Mouse (Mus musculus) kidney, embryonic 14.5 days (tissue): ENCODE measurements around the gene Cgnl1. TPM values are rescaled to one million over a fixed set of nuclear protein-coding genes. Genes with fewer than 3 reads are reported as not detected.

Experiments used
- ATAC-seq: fragments of 200-750 bp; cut with Nextera tagmentation; 2 replicates; pipeline ENCODE4 v1.8.0; 2017; ENCODE audit warnings: moderate number of reproducible peaks, mild to moderate bottlenecking, moderate TSS enrichment, moderate library complexity; ENCODE audit not compliant: low FRiP score, low TSS enrichment
- H3K27ac ChIP-seq: fragments of 300-500 bp; sonication (generic); 2 replicates; pipeline ENCODE4 v1.5.1; 2014; ENCODE audit warnings: low read depth, mild to moderate bottlenecking, low read length, moderate library complexity, mixed read lengths
- H3K27me3 ChIP-seq: fragments of 300-500 bp; sonication (generic); 2 replicates; pipeline ENCODE4 v1.6.1; 2014; ENCODE audit warnings: mild to moderate bottlenecking, low read length; ENCODE audit not compliant: control insufficient read depth, insufficient read depth
- H3K36me3 ChIP-seq: fragments of 300-500 bp; sonication (generic); 2 replicates; pipeline ENCODE4 v1.6.1; 2014; ENCODE audit warnings: low read length, mixed read lengths; ENCODE audit not compliant: control insufficient read depth, insufficient read depth
- H3K4me1 ChIP-seq: fragments of 300-500 bp; sonication (generic); 2 replicates; pipeline ENCODE4 v1.6.1; 2014; ENCODE audit warnings: low read length, mixed read lengths; ENCODE audit not compliant: control insufficient read depth, insufficient read depth
- H3K4me2 ChIP-seq: fragments of 300-500 bp; sonication (generic); replicated peaks from 2 replicates; pipeline ENCODE4 v1.6.1; 2014; ENCODE audit warnings: low read depth, mild to moderate bottlenecking, low read length
- H3K4me3 ChIP-seq: fragments of 300-500 bp; sonication (generic); 2 replicates; pipeline ENCODE4 v1.5.1; 2014; ENCODE audit warnings: mild to moderate bottlenecking, low read length
- H3K9ac ChIP-seq: fragments of 300-500 bp; sonication (generic); 2 replicates; pipeline ENCODE4 v1.6.1; 2014; ENCODE audit warnings: low read depth, mild to moderate bottlenecking, low read length, moderate library complexity
- H3K9me3 ChIP-seq: fragments of 300-500 bp; sonication (generic); 2 replicates; pipeline ENCODE4 v1.6.1; 2016; ENCODE audit warnings: low read length; ENCODE audit not compliant: control insufficient read depth
- WGBS: fragments of 180-500 bp; shearing (Covaris S2); extraction: QIAGEN DNeasy Blood & Tissue Kit; methylation state at CpG from one replicate; pipeline ENCODE4 v1.1.7; 2014; 5-methylcytosine and 5-hydroxymethylcytosine counted together
- polyA plus RNA-seq: library from polyadenylated mRNA; unstranded; fragments of >200 nt; fragmentation: Nextera tagmentation; extraction: Ambion mirVana; gene quantifications from 2 replicates; pipeline ENCODE4 v1.2.1, GENCODE M21; 2014

The Cgnl1 gene
- polyA plus RNA-seq, 1 experiment from 2014 or later, result 24.2 TPM

DNA sequence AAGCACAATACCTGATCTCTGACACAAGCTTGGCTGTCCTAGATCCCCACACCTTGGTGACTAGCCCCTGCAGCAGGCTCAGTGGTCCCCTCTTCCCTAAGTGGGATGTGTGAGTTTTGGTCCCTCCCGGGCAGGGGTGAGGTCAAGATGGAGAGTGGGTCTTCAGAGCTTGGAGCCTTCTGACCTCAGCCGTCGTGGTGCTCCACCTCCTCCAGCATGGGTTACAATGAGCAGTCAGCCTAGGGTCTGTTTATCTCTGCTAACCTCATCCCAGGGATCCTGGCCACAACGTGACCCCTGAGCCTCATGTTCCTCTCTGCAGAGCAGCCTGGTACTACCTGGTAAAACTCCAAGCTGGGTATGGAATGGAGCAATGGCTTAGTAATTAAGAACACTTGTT, 36.4 kb upstream of the Cgnl1 start:
- 43% methylated on average over 4 of the region's 4 CpGs for WGBS
- no peaks in the 10 kb centered on the region for H3K27me3 ChIP-seq

DNA sequence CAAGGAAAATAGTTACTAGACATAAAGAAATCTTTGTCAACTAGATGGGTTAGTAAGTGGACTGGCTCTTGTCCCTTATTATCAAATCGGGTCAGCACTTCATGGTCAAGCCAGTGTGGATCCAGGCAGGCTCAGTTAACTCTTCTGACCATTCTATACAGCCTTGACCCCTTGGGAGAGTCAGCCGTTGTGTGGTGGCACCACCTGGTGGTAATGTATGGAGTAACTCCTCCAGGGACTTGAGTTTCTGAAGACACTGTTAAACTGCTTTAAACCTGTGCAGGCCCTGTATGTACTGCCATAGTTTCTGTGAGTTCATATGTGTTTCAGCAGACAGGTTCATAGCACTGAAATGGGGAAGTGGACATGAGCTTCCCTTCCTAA, 35.0 kb upstream of the Cgnl1 start:
- 3% methylated on average over 2 of the region's 2 CpGs for WGBS
- Histone ChIP-seq H3K27ac (no peak overlapping the region), H3K36me3 (no peaks in the 10 kb centered on the region), H3K9me3 (no peaks in the 10 kb centered on the region), H3K27me3 (no peaks in the 10 kb centered on the region), H3K9ac (no peak overlapping the region), H3K4me2 (no peak overlapping the region), H3K4me1 (peaks cover 8% of the 10 kb centered on the region; the same call in 1 of the 2 replicates), H3K4me3 (no peak overlapping the region)
- peak; percentile 70 for ATAC-seq

More for the DNA sequence above, 36.4 kb upstream of the Cgnl1 start:
- Histone ChIP-seq H3K9me3 (no peaks in the 10 kb centered on the region), H3K36me3 (no peaks in the 10 kb centered on the region), H3K27ac (no peak overlapping the region), H3K9ac (no peak overlapping the region), H3K4me2 (no peak overlapping the region), H3K4me3 (no peak overlapping the region), H3K4me1 (peaks cover 13% of the 10 kb centered on the region; the same call in 1 of the 2 replicates)
- ATAC-seq, result no peak

DNA sequence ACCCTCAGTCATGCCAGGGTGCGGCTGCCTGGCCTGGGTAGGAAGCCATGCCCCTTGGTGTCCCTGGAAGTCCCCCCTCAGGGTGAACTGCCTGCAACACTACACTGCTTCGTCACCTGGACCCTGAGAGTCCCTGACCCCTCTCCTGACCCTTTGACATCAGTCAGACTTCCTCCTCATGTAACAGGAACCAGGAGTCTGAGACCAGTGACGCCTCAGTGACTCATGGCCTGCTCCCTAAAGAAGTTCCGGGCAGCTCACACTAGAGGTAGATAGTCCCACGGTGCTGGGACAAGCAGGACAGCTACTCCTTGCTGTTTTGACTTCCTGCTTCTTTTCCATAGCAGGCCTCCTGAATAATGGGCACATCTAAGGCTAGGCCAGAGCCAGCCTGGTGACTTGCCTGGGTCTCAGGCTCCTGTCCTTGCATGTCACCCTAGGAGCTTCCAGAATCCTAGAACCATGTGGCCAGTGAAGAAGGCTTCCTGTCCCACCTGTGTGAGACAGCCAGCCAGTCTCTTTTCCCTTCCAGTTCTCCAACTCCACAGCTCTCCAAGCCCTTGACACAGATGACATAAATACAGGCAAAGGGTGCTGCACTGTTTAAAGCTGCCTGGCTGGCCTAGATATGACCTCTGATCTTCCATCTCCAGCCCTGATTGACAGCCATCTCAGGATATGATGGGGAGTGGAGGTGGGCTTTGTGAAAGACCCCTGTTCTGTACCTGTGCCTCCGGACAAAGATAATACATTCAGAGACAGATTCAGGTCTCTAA, 34.4 kb upstream of the Cgnl1 start:
- 41% methylated on average over 6 of the region's 6 CpGs for WGBS
- H3K9ac ChIP-seq, result no peak overlapping the region
- no peak for ATAC-seq

DNA sequence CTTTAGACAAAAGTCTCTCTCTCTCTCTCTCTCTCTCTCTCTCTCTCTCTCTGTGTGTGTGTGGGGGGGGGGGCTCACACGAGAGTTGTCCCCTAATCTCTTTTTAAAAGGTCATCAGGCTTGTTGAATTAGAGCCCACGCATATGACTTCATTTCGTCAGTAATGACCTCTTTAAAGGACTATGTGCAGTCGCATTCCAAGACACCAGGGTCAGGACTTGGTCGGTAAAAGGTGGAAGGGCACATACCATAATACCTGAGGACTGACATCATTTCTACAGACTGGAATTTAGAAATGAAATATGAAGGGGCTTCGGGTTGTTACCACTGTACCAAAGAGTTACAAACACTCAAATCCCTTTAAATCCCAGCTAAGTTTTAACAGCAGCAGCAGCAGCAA, 32.7 kb upstream of the Cgnl1 start:
- 34% methylated on average over 6 of the region's 6 CpGs for WGBS
- Histone ChIP-seq H3K27ac (no peak overlapping the region), H3K4me2 (no peak overlapping the region), H3K9ac (no peak overlapping the region), H3K9me3 (no peaks in the 10 kb centered on the region), H3K36me3 (no peaks in the 10 kb centered on the region), H3K4me1 (peaks cover 8% of the 10 kb centered on the region; the same call in 1 of the 2 replicates), H3K27me3 (no peaks in the 10 kb centered on the region), H3K4me3 (no peak overlapping the region)
- ATAC-seq, result no peak

More for the DNA sequence above, 34.4 kb upstream of the Cgnl1 start:
- H3K4me3 ChIP-seq, result no peak overlapping the region
- H3K27me3 ChIP-seq, result no peaks in the 10 kb centered on the region
- H3K9me3 ChIP-seq, result no peaks in the 10 kb centered on the region
- peaks cover 8% of the 10 kb centered on the region; the same call in 1 of the 2 replicates for H3K4me1 ChIP-seq
- H3K4me2 ChIP-seq, result no peak overlapping the region
- no peak overlapping the region for H3K27ac ChIP-seq
- no peaks in the 10 kb centered on the region for H3K36me3 ChIP-seq

DNA sequence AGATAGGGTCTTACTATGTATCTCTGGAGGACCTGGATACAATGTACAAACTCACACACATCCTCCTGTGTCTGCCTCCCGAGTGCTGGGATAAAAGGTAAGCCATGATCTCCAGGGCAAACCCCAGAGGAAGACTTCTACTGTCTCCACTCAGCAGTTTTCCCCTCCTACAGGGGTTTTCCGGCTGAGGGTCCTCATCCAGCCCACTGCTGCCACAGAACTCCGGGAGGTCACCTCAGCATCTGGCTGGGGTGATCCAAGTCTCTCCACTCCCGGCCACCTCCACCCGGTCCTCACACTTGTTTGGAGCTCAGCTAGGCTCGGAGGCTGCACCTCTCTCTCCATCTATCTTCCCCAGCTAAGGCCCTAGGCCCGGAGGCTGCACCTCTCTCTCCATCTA, 31.9 kb upstream of the Cgnl1 start:
- Histone ChIP-seq H3K27ac (no peak overlapping the region), H3K9ac (no peak overlapping the region), H3K36me3 (no peaks in the 10 kb centered on the region), H3K4me1 (peaks cover 5% of the 10 kb centered on the region; the same call in 1 of the 2 replicates), H3K4me2 (no peak overlapping the region), H3K27me3 (no peaks in the 10 kb centered on the region), H3K9me3 (no peaks in the 10 kb centered on the region), H3K4me3 (no peak overlapping the region)
- 47% methylated on average over 7 of the region's 7 CpGs for WGBS
- no peak for ATAC-seq

DNA sequence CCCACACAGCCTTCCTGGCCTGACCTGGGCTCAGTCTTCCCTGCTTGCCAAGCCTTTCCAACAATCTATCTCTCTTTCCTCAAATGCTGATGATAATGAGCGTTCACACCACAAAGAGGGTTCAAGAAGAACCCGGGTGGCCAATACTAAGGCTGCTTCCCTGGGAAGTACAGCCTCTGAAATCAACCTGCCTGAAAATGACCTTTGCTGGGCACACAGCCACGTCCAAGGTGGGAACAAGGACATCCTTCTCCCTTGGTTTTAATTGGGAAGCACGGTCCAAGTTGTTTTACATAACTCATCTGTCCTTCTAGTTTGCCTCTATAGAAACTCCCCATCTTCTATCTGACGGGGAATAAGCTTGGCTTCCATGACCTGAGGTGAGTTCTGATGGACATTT, 28.2 kb upstream of the Cgnl1 start:
- ATAC-seq, result no peak
- no peaks in the 10 kb centered on the region for H3K36me3 ChIP-seq

DNA sequence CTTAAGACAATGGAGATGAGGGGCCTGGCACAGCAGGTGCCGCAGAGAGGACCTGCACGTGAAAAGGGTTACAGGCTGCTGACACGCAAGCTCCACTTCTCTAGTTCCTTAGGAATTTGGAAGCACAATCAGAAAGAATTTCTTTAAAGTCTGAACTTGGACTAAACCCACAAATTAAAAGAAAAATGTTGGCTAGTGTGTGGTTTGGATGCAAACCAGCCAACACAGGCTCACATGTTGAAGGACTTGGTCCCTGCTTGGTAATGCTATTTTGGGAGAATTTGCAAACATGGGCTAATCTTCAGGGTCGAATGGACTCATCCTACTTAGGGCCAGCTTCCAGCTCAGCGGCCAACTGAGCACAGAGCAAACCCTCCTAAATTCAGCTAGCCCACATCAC, 26.8 kb upstream of the Cgnl1 start:
- Histone ChIP-seq H3K27ac (no peak overlapping the region), H3K4me2 (no peak overlapping the region), H3K4me1 (no peaks in the 10 kb centered on the region), H3K9ac (no peak overlapping the region), H3K4me3 (no peak overlapping the region), H3K27me3 (no peaks in the 10 kb centered on the region), H3K9me3 (no peaks in the 10 kb centered on the region), H3K36me3 (no peaks in the 10 kb centered on the region)
- 82% methylated on average over 5 of the region's 5 CpGs for WGBS
- ATAC-seq, result no peak

More for the DNA sequence above, 28.2 kb upstream of the Cgnl1 start:
- no peak overlapping the region for H3K4me3 ChIP-seq
- no peak overlapping the region for H3K9ac ChIP-seq
- no peaks in the 10 kb centered on the region for H3K4me1 ChIP-seq
- no peaks in the 10 kb centered on the region for H3K27me3 ChIP-seq
- H3K4me2 ChIP-seq, result no peak overlapping the region
- no peaks in the 10 kb centered on the region for H3K9me3 ChIP-seq
- WGBS, result 84% methylated on average over 5 of the region's 5 CpGs
- no peak overlapping the region for H3K27ac ChIP-seq

DNA sequence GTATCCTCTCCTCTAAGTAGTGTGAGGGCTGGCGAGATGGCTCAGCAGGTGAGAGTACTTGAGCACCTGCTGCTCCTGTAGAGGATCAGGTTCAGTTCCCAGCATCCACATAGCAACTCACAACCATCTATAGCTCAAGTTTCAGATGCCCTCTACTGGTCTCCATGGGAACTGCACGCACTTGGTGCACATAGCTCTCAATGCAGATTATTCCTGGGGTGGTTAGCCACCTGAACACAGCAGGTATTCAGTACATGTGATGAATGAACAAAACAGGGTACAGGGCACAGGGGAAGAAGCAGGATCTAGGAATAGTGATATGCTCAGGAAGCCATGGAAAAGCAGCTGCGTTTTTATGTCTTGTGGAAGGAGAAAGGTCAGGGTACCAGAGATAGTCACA, 6.0 kb upstream of the Cgnl1 start:
- no peak overlapping the region for H3K27ac ChIP-seq
- peaks cover 8% of the 10 kb centered on the region for H3K9me3 ChIP-seq
- no peaks in the 10 kb centered on the region for H3K36me3 ChIP-seq
- WGBS, result 96% methylated on average over 3 of the region's 3 CpGs
- no peaks in the 10 kb centered on the region for H3K4me1 ChIP-seq
- no peak overlapping the region for H3K4me2 ChIP-seq
- no peak for ATAC-seq
- H3K4me3 ChIP-seq, result no peak overlapping the region
- no peak overlapping the region for H3K9ac ChIP-seq
- no peaks in the 10 kb centered on the region for H3K27me3 ChIP-seq

DNA sequence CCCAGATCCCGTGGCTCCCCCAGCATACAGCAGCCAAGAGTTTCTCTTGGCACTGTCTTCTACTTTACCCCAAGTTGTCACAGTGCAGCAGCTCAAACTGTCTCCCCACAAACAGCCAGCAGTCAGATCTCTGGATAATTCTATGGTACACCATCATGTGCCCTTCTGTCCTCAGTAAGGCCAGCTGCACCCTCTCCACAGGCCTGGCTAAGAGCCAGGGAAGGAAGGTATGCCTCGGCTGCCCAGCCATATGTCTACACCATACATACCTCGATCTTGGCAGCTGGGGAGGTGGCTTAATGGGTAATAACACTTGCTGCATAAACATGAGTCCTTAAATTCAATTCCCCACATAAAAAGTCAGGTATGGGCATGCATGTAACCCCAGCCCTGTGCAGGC, 4.9 kb upstream of the Cgnl1 start:
- Histone ChIP-seq H3K9me3 (peaks cover 8% of the 10 kb centered on the region), H3K9ac (no peak overlapping the region), H3K36me3 (no peaks in the 10 kb centered on the region), H3K4me3 (no peak overlapping the region), H3K27me3 (no peaks in the 10 kb centered on the region), H3K4me2 (no peak overlapping the region), H3K27ac (no peak overlapping the region), H3K4me1 (no peaks in the 10 kb centered on the region)
- no peak for ATAC-seq
- WGBS, result 80% methylated on average over 3 of the region's 3 CpGs
